Mouse (Mus musculus) midbrain, postnatal 0 days (tissue): ENCODE results near the gene Pianp. TPM values are rescaled to one million over a fixed set of nuclear protein-coding genes. Genes with fewer than 3 reads are reported as not detected.

Experiments
- ATAC-seq: fragments of 200-750 bp; cut with Nextera tagmentation; 2 replicates; pipeline ENCODE4 v1.8.0; 2017; ENCODE audit warnings: moderate number of reproducible peaks, mild to moderate bottlenecking, moderate TSS enrichment, moderate library complexity; ENCODE audit not compliant: low FRiP score
- DNase-seq: peaks from one replicate; pipeline ENCODE4 v3.0.0-alpha.2; 2015; ENCODE audit warnings: low spot score
- H3K27ac ChIP-seq: fragments of 300-500 bp; sonication (generic); 2 replicates; pipeline ENCODE4 v1.5.1; 2014; ENCODE audit warnings: low read depth, mild to moderate bottlenecking, low read length, mixed read lengths
- H3K27me3 ChIP-seq: fragments of 300-500 bp; sonication (generic); 2 replicates; pipeline ENCODE4 v1.6.1; 2014; ENCODE audit warnings: low read length, control low read depth, mixed read lengths; ENCODE audit not compliant: insufficient read depth
- H3K36me3 ChIP-seq: fragments of 300-500 bp; sonication (generic); 2 replicates; pipeline ENCODE4 v1.6.1; 2014; ENCODE audit warnings: low read length, control low read depth, mixed read lengths; ENCODE audit not compliant: insufficient read depth
- H3K4me1 ChIP-seq: fragments of 300-500 bp; sonication (generic); 2 replicates; pipeline ENCODE4 v1.6.1; 2014; ENCODE audit warnings: mild to moderate bottlenecking, control low read depth, antibody characterized with exemption, low read length, mixed read lengths; ENCODE audit not compliant: insufficient read depth
- H3K4me2 ChIP-seq: fragments of 300-500 bp; sonication (generic); 2 replicates; pipeline ENCODE4 v1.6.1; 2014; ENCODE audit warnings: low read depth, mild to moderate bottlenecking, low read length, mixed read lengths; ENCODE audit not compliant: poor library complexity, severe bottlenecking
- H3K4me3 ChIP-seq: fragments of 300-500 bp; sonication (generic); 2 replicates; pipeline ENCODE4 v1.5.1; 2014; ENCODE audit warnings: low read depth, mild to moderate bottlenecking, low read length, moderate library complexity
- H3K9ac ChIP-seq: fragments of 300-500 bp; sonication (generic); replicated peaks from 2 replicates; pipeline ENCODE4 v1.6.1; 2014; ENCODE audit warnings: mild to moderate bottlenecking, low read length, moderate library complexity, mixed read lengths; ENCODE audit not compliant: poor library complexity, severe bottlenecking
- H3K9me3 ChIP-seq: fragments of 300-500 bp; sonication (generic); 2 replicates; pipeline ENCODE4 v1.6.1; 2016; ENCODE audit warnings: low read length, control low read depth
- CTCF ChIP-seq: IDR thresholded peaks from 2 replicates; pipeline ENCODE4 v1.5.1; 2016; ENCODE audit warnings: antibody characterized with exemption, mild to moderate bottlenecking
- WGBS: fragments of 180-500 bp; shearing (Covaris S2); extraction: QIAGEN DNeasy Blood & Tissue Kit; methylation state at CpG from one replicate; pipeline ENCODE4 v1.1.7; 2014; 5-methylcytosine and 5-hydroxymethylcytosine counted together
- polyA plus RNA-seq: library from polyadenylated mRNA; unstranded; fragments of >200 nt; fragmentation: Nextera tagmentation; extraction: Ambion mirVana; gene quantifications from 2 replicates; pipeline ENCODE4 v1.2.1, GENCODE M21; 2015
- total RNA-seq: library from RNA; depleted of rRNA; stranded (reverse); fragments of >200 nt; gene quantifications from 2 replicates; pipeline ENCODE4 v1.2.3, GENCODE M21; 2014; rRNA removed

The Pianp gene
- 31.8 and 36.1 TPM in 2 replicates for total RNA-seq
- 97.0 and 97.5 TPM in 2 replicates for polyA plus RNA-seq

DNA sequence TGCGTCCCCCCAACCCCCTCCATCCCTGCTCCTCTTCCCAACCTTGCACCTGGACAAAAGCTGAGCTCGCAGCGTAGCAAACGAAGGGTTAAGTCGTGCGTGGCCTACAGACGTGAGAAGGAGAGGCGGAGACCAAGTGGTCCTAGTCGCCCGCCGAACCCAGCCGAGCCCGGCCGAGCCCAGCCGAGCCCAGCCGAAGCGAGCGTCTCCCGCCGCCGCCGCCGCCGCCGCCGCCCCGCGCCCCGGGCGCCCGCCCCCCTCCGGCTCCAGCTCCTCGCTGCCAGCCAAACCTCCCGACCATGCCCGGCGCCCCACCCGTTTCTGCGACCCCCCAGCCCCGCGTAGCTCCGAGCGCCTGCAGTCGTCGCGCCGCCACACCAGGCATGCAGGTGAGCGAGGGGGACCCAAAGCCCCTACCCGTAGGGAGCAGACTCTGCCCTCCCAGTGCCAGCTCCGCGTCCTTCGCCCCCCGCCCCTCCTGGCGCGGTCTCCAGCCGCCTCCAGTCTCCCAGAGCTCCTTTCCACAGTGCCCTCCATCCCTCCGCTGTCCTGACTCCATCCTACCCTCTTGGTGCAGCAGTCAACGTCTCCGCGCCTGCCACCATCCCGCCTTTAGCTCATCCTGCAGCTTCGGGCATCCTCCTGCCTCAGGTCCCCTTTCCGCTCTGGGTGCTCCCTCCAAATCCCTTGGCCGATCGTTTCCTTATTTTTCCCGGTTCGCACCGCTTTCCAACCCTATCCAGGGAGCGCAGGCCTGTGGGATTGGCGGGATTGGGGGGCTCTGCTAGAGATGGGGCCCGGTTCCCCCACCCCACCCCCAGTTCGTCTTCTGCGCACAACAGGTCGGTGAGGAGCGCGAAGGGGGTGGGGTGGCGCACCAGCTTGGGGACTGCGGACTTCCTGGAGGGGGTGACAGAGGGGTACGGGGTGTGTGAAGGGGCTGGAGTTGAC lies at the start of gene Pianp:
Gene Pianp, plus strand, starts transcription at position 144 of the 951 bp plus-strand sequence.
- ATAC-seq (peak; percentile 86), DNase-seq (peak; percentile 86)
- H3K27me3 ChIP-seq: peaks cover 10% of the 10 kb centered on the region; the same call in 1 of the 2 replicates
- peak within 1 kb of the TSS; percentile 69 for H3K4me2 ChIP-seq
- peaks cover 15% of the 10 kb centered on the region for H3K36me3 ChIP-seq
- H3K27ac ChIP-seq: peak within 1 kb of the TSS; percentile 92
- H3K9me3 ChIP-seq: no peaks in the 10 kb centered on the region
- H3K4me1 ChIP-seq: peaks cover 18% of the 10 kb centered on the region
- TF ChIP-seq CTCF: no peak
- H3K9ac ChIP-seq: peak within 1 kb of the TSS; percentile 93
- under 1% methylated on average over 62 of the region's 78 CpGs for WGBS
- peak within 1 kb of the TSS; percentile 82 for H3K4me3 ChIP-seq

DNA sequence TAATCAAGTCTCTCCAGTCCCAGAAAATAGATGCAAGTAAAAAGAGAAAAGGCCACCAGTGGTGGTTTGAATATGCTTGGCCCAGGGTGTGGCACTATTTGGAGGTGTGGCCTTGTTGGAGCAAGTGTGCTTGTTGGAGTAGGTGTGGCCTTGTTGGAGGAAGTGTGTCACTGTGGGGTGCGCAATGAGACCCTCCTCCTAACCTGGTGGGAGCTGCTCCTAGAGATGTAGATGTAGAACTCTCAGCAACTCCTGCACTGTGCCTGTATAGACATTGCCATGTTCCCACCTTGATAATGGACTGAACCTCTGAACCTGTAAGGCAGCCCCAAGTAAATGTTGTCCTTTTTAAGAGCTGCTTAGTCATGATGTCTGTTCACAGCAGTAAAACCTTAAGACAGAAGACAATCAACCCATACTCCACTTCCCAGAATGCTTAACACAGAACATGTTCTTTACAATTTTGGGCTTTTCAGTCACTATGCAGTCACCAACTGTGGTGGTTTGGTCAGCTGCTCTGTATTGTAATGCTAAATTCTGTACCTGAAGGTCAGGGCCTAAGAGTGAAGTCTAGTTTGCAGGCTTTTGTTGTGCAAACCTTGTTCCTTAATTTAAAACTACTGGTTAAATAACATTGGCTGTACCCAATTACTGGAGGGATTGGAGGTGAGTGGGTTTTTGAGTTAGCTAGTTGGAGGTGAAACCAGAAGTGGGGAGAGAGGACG lies 42.3 kb upstream of the Pianp start:
- H3K4me1 ChIP-seq: no peaks in the 10 kb centered on the region
- WGBS: 90% methylated on average over 2 of the region's 2 CpGs

DNA sequence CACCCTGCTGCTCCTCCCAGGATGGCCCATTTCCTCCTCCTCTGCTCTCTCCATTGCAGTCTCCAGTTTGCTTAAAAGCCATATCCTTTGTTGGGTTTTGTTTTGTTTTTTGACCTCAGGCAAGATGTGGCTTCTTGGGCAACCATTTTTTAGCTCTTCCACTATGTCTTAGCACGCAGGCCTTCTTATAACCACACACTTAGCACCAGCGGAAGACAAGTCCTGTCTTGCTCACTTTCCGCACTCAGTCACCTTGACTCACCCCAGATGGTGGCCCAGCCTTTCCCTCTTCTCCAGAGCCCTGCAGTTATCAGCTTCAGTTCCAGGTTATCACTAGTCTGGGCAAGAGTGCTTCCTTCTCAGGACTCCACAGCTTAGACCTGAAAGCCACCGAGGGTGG lies 41.3 kb upstream of the Pianp start:
- Histone ChIP-seq H3K27me3 (no peaks in the 10 kb centered on the region), H3K4me2 (no peak overlapping the region), H3K9me3 (no peaks in the 10 kb centered on the region), H3K36me3 (peaks cover 31% of the 10 kb centered on the region), H3K9ac (no peak overlapping the region), H3K27ac (no peak overlapping the region), H3K4me1 (no peaks in the 10 kb centered on the region), H3K4me3 (no peak overlapping the region)
- no peak for TF ChIP-seq CTCF
- ATAC-seq (no peak), DNase-seq (no peak)
- 95% methylated on average over 4 of the region's 4 CpGs for whole genome bisulfite sequencing

More for the DNA sequence above, 42.3 kb upstream of the Pianp start:
- DNase-seq: no peak
- H3K27ac ChIP-seq: no peak overlapping the region
- no peak overlapping the region for H3K4me2 ChIP-seq
- ATAC-seq: no peak
- no peaks in the 10 kb centered on the region for H3K9me3 ChIP-seq
- peaks cover 21% of the 10 kb centered on the region for H3K36me3 ChIP-seq
- TF ChIP-seq CTCF: no peak
- H3K9ac ChIP-seq: no peak overlapping the region
- no peak overlapping the region for H3K4me3 ChIP-seq
- H3K27me3 ChIP-seq: no peaks in the 10 kb centered on the region

DNA sequence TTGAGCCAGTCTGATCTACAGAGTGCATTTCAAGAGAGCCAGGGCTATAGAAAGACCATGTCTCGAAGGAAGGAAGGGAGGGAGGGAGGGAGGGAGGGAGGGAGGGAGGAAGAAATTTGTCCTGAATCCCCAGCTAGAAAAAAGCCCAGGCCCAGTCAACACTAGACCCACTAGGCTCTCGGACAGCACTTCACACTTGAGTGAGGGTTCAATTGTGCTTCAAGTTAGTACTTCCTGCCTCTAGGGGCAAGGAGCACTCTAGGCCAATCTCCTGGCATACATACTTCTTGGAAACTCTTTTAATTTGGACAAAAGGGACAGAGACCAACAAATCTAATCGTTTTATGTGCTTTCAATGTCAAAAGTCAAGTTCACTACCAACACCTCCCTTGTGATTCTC lies 38.4 kb upstream of the Pianp start:
- Histone ChIP-seq H3K9me3 (no peaks in the 10 kb centered on the region), H3K4me1 (no peaks in the 10 kb centered on the region), H3K9ac (no peak overlapping the region), H3K4me2 (no peak overlapping the region), H3K27ac (no peak overlapping the region), H3K27me3 (no peaks in the 10 kb centered on the region), H3K36me3 (peaks cover 50% of the 10 kb centered on the region), H3K4me3 (no peak overlapping the region)
- ATAC-seq (no peak), DNase-seq (no peak)
- WGBS: 82% methylated on average over 3 of the region's 3 CpGs
- TF ChIP-seq CTCF: no peak

DNA sequence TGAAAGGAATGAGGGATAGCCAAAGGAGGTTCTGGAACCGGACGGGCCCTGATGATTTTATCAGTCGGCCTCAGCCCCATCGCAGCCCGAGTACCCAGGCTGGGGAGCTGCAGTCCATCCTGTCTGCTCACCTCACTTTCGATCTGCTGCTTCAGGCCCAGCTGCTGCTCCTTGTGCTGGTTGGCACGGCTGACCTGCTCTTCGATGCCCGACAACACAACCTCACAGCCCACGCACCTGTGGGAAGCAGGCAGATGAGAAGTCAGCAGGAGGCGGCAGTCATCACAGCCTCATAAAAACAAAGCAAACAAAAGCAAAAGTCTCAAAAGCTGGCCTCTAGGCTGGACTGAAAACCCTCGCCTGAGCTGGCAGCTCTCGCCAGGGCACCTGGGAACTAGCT lies 36.5 kb upstream of the Pianp start:
- 92% methylated on average over 13 of the region's 13 CpGs for WGBS
- H3K4me1 ChIP-seq: peaks cover 7% of the 10 kb centered on the region
- DNase-seq (no peak), ATAC-seq (no peak)
- no peaks in the 10 kb centered on the region for H3K9me3 ChIP-seq
- no peak overlapping the region for H3K4me3 ChIP-seq
- no peak overlapping the region for H3K9ac ChIP-seq
- H3K27me3 ChIP-seq: no peaks in the 10 kb centered on the region
- TF ChIP-seq CTCF: no peak
- peaks cover 50% of the 10 kb centered on the region for H3K36me3 ChIP-seq
- H3K4me2 ChIP-seq: no peak overlapping the region
- H3K27ac ChIP-seq: no peak overlapping the region
